Mouse (Mus musculus) heart, postnatal 0 days (tissue): ENCODE measurements around the gene Lsm5.

Experiments
- CTCF ChIP-seq: IDR thresholded peaks from 2 replicates; pipeline ENCODE4 v1.5.1; 2016; ENCODE audit warnings: antibody characterized with exemption, control low read depth, low read depth
- EP300 ChIP-seq: IDR thresholded peaks from 2 replicates; pipeline ENCODE4 v1.6.1; 2016; ENCODE audit warnings: antibody characterized with exemption, low read depth

DNA sequence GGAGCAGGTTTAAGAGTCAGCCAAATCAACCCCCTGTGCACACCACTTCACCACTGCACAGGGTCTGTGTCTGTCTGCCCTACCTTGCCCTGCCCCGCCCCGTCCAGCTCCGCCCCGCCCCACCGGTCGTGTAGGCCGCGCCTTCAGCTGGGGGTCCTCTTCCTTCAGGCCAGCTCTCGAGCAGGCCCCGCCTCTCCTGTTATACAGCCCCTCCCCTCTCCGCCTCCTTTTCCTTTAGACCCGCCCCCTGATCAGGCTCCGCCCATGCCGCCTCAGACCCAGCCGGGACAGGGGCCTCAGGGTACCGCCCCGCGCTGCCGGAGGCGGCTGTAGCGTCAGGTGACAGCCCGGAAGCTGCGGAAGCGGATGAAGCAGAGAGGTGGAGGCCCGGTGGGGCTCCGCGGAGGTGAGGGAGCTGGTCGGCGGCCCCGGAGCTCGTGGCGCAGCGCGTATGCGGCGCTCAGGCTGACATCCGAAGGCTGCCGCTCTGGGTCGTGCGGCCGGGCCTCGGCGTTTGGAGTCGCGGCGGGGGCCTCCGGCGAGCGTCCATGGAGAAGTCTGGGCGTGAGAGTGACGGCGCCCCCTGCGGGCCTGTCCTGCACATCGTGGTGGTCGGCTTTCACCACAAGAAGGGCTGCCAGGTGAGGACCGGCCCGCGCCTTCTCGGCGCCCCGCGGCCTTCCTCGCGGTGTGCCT lies 10.2 kb upstream of the Lsm5 start, which contains the start of gene Avl9:
- peak; percentile 62 for TF ChIP-seq CTCF
- no peak for TF ChIP-seq EP300
